Mouse (Mus musculus) thymus, postnatal 36 days (tissue): ENCODE results near the gene Usp32.

ENCODE experiments used
- DNase-seq, 2 experiments: peaks; one replicate each; pipeline ENCODE4 v3.0.0; 2022; ENCODE audit warnings: mixed read lengths in 2 of 2

Usp32 gene

GRCm38 (mm10) chr11:84944639-84945435, 195.1 kb downstream of the Usp32 start:
- DNase-seq, result no peak

GRCm38 (mm10) chr11:84943948-84944347, 196.0 kb downstream of the Usp32 start:
- DNase-seq, result peak; percentile 7 to 24

GRCm38 (mm10) chr11:84940140-84940539, 199.8 kb downstream of the Usp32 start:
- no peak for DNase-seq

DNA sequence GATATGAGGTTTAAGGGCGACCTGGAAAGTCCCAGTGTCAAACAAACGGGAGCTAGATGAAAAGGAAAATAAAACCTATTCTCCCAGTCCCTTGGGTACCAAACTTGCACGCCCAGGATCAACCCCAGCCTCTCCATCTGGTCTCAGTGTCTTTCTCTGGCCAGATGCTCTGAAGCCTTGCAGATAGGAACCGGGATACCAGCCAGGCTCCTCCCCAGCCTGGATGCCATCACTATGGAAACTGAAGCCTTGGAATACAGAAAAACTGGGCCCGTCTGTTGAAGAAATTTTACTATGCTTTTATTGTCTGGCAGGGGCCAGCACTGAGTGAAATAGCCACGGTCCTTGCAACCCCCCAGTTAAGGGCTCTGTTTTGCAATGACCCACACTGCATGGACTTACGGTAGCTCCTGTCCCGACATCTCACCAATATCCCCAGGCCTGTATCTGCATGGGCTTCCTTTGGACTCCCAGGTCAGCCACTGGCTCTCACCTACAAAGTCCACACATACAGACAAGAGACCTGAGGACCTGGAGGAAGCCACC, 200.4 kb downstream of the Usp32 start:
- DNase-seq, result no peak
